Mouse (Mus musculus): ENCODE results near the gene Bean1. TPM values are rescaled to one million over a fixed set of nuclear protein-coding genes. Genes with fewer than 3 reads are reported as not detected.

The Bean1 gene
- polyA plus RNA-seq, 1 experiment from 2014 or later = 2.1 TPM

GRCm38 (mm10) chr8:104130916-104131315 lies 39.3 kb upstream of the Bean1 start:
- TF ChIP-seq CTCF (IDR thresholded peaks at IDR 0.05; ENCODE audit: low read depth) = no peak
- no peak overlapping the region for H3K4me3 ChIP-seq (replicated peaks; ENCODE audit: low read depth, low read length)
- DNase-seq (ENCODE audit: low spot score) = no peak
- H3K36me3 ChIP-seq (ENCODE audit: insufficient read depth, low read length) = no peaks in the 10 kb centered on the region
- no peak overlapping the region for H3K4me2 ChIP-seq (ENCODE audit: low read length)
- no peaks in the 10 kb centered on the region for H3K27me3 ChIP-seq (ENCODE audit: insufficient read depth, low read length)
- no peak for ATAC-seq (replicated peaks; ENCODE audit: low FRiP score, low read depth)
- no peaks in the 10 kb centered on the region for H3K4me1 ChIP-seq (replicated peaks; ENCODE audit: insufficient read depth, low read length)
- WGBS = 97% methylated on average over 9 of the region's 9 CpGs
- H3K27ac ChIP-seq = no peak overlapping the region
- no peaks in the 10 kb centered on the region for H3K9me3 ChIP-seq (replicated peaks; ENCODE audit: low read length)
- H3K9ac ChIP-seq (ENCODE audit: low read depth, low read length) = no peak overlapping the region

- Histone ChIP-seq H3K9ac (ENCODE audit: low read depth, low read length) (no peak overlapping the region), H3K4me2 (ENCODE audit: low read length) (no peak overlapping the region), H3K27me3 (ENCODE audit: insufficient read depth, low read length) (no peaks in the 10 kb centered on the region), H3K4me3 (replicated peaks; ENCODE audit: low read depth, low read length) (no peak overlapping the region), H3K9me3 (replicated peaks; ENCODE audit: low read length) (no peaks in the 10 kb centered on the region), H3K36me3 (ENCODE audit: insufficient read depth, low read length) (no peaks in the 10 kb centered on the region), H3K27ac (no peak overlapping the region), H3K4me1 (replicated peaks; ENCODE audit: insufficient read depth, low read length) (no peaks in the 10 kb centered on the region)
- 50% methylated on average over 7 of the region's 7 CpGs for WGBS
- TF ChIP-seq CTCF (IDR thresholded peaks at IDR 0.05; ENCODE audit: low read depth) = no peak
- DNase-seq (ENCODE audit: low spot score) (no peak), ATAC-seq (replicated peaks; ENCODE audit: low FRiP score, low read depth) (no peak)
Measured at GRCm38 (mm10) chr8:104131414-104131975, 38.7 kb upstream of the Bean1 start.

- H3K36me3 ChIP-seq (ENCODE audit: insufficient read depth, low read length) = no peaks in the 10 kb centered on the region
- no peak for TF ChIP-seq CTCF (IDR thresholded peaks at IDR 0.05; ENCODE audit: low read depth)
- no peak for DNase-seq (ENCODE audit: low spot score)
- no peaks in the 10 kb centered on the region for H3K4me1 ChIP-seq (replicated peaks; ENCODE audit: insufficient read depth, low read length)
- H3K4me3 ChIP-seq (replicated peaks; ENCODE audit: low read depth, low read length) = no peak overlapping the region
- ATAC-seq (replicated peaks; ENCODE audit: low FRiP score, low read depth) = no peak
- H3K9ac ChIP-seq (ENCODE audit: low read depth, low read length) = no peak overlapping the region
- no peaks in the 10 kb centered on the region for H3K9me3 ChIP-seq (replicated peaks; ENCODE audit: low read length)
- no peak overlapping the region for H3K4me2 ChIP-seq (ENCODE audit: low read length)
- no peaks in the 10 kb centered on the region for H3K27me3 ChIP-seq (ENCODE audit: insufficient read depth, low read length)
- 84% methylated on average over 8 of the region's 8 CpGs for WGBS
- no peak overlapping the region for H3K27ac ChIP-seq
Measured at GRCm38 (mm10) chr8:104134521-104134920, 35.7 kb upstream of the Bean1 start.

GRCm38 (mm10) chr8:104136277-104136676 lies 34.0 kb upstream of the Bean1 start:
- DNase-seq (ENCODE audit: low spot score) = no peak
- no peak for ATAC-seq (replicated peaks; ENCODE audit: low FRiP score, low read depth)
- no peak for TF ChIP-seq CTCF (IDR thresholded peaks at IDR 0.05; ENCODE audit: low read depth)
- Histone ChIP-seq H3K9ac (ENCODE audit: low read depth, low read length) (no peak overlapping the region), H3K27me3 (ENCODE audit: insufficient read depth, low read length) (no peaks in the 10 kb centered on the region), H3K27ac (no peak overlapping the region), H3K36me3 (ENCODE audit: insufficient read depth, low read length) (no peaks in the 10 kb centered on the region), H3K9me3 (replicated peaks; ENCODE audit: low read length) (no peaks in the 10 kb centered on the region), H3K4me3 (replicated peaks; ENCODE audit: low read depth, low read length) (no peak overlapping the region), H3K4me2 (ENCODE audit: low read length) (no peak overlapping the region), H3K4me1 (replicated peaks; ENCODE audit: insufficient read depth, low read length) (no peaks in the 10 kb centered on the region)
- WGBS = 91% methylated on average over 3 of the region's 3 CpGs

GRCm38 (mm10) chr8:104137636-104138035 lies 32.6 kb upstream of the Bean1 start:
- H3K27ac ChIP-seq = no peak overlapping the region

GRCm38 (mm10) chr8:104140611-104141010 lies 29.6 kb upstream of the Bean1 start:
- Histone ChIP-seq H3K4me3 (replicated peaks; ENCODE audit: low read depth, low read length) (no peak overlapping the region), H3K27me3 (ENCODE audit: insufficient read depth, low read length) (no peaks in the 10 kb centered on the region), H3K36me3 (ENCODE audit: insufficient read depth, low read length) (no peaks in the 10 kb centered on the region), H3K9ac (ENCODE audit: low read depth, low read length) (no peak overlapping the region), H3K27ac (no peak overlapping the region), H3K4me2 (ENCODE audit: low read length) (no peak overlapping the region), H3K9me3 (replicated peaks; ENCODE audit: low read length) (no peaks in the 10 kb centered on the region), H3K4me1 (replicated peaks; ENCODE audit: insufficient read depth, low read length) (no peaks in the 10 kb centered on the region)
- TF ChIP-seq CTCF (IDR thresholded peaks at IDR 0.05; ENCODE audit: low read depth) = no peak
- DNase-seq (ENCODE audit: low spot score) = no peak
- ATAC-seq (replicated peaks; ENCODE audit: low FRiP score, low read depth) = no peak
- WGBS = 86% methylated on average over 13 of the region's 13 CpGs

More at GRCm38 (mm10) chr8:104137636-104138035, 32.6 kb upstream of the Bean1 start:
- ATAC-seq (replicated peaks; ENCODE audit: low FRiP score, low read depth) = no peak
- Histone ChIP-seq H3K4me1 (replicated peaks; ENCODE audit: insufficient read depth, low read length) (no peaks in the 10 kb centered on the region), H3K36me3 (ENCODE audit: insufficient read depth, low read length) (no peaks in the 10 kb centered on the region), H3K4me3 (replicated peaks; ENCODE audit: low read depth, low read length) (no peak overlapping the region), H3K9me3 (replicated peaks; ENCODE audit: low read length) (no peaks in the 10 kb centered on the region), H3K27me3 (ENCODE audit: insufficient read depth, low read length) (no peaks in the 10 kb centered on the region), H3K9ac (ENCODE audit: low read depth, low read length) (no peak overlapping the region), H3K4me2 (ENCODE audit: low read length) (no peak overlapping the region)
- DNase-seq (ENCODE audit: low spot score) = no peak
- 89% methylated on average over 5 of the region's 5 CpGs for WGBS
- no peak for TF ChIP-seq CTCF (IDR thresholded peaks at IDR 0.05; ENCODE audit: low read depth)

GRCm38 (mm10) chr8:104142415-104142814 lies 27.8 kb upstream of the Bean1 start:
- Histone ChIP-seq H3K27me3 (ENCODE audit: insufficient read depth, low read length) (no peaks in the 10 kb centered on the region), H3K4me1 (replicated peaks; ENCODE audit: insufficient read depth, low read length) (no peaks in the 10 kb centered on the region), H3K9ac (ENCODE audit: low read depth, low read length) (no peak overlapping the region), H3K27ac (no peak overlapping the region), H3K4me2 (ENCODE audit: low read length) (no peak overlapping the region), H3K9me3 (replicated peaks; ENCODE audit: low read length) (no peaks in the 10 kb centered on the region), H3K4me3 (replicated peaks; ENCODE audit: low read depth, low read length) (no peak overlapping the region), H3K36me3 (ENCODE audit: insufficient read depth, low read length) (no peaks in the 10 kb centered on the region)
- WGBS = 94% methylated on average over 25 of the region's 25 CpGs
- DNase-seq (ENCODE audit: low spot score) (no peak), ATAC-seq (replicated peaks; ENCODE audit: low FRiP score, low read depth) (no peak)
- TF ChIP-seq CTCF (IDR thresholded peaks at IDR 0.05; ENCODE audit: low read depth) = no peak

Measured in kidney, postnatal 0 days (tissue).